Mouse (Mus musculus) lung, embryonic 14.5 days (tissue): Measurements from ENCODE around the gene Eps8l3. TPM values are rescaled to one million over a fixed set of nuclear protein-coding genes. Genes with fewer than 3 reads are reported as not detected.

ENCODE experiments used
- ATAC-seq: fragments of 200-750 bp; cut with Nextera tagmentation; 2 replicates; pipeline ENCODE4 v1.8.0; 2017; ENCODE audit warnings: mild to moderate bottlenecking, moderate TSS enrichment, moderate library complexity; ENCODE audit not compliant: insufficient read depth
- DNase-seq: peaks from one replicate; pipeline ENCODE4 v3.0.0-alpha.2; 2015
- H3K27ac ChIP-seq: fragments of 300-500 bp; sonication (generic); 2 replicates; pipeline ENCODE4 v1.5.1; 2014; ENCODE audit warnings: low read depth, mild to moderate bottlenecking, moderate library complexity
- H3K27me3 ChIP-seq: fragments of 300-500 bp; sonication (generic); 2 replicates; pipeline ENCODE4 v1.6.1; 2014; ENCODE audit warnings: low read length, control low read depth; ENCODE audit not compliant: insufficient read depth
- H3K36me3 ChIP-seq: fragments of 300-500 bp; sonication (generic); 2 replicates; pipeline ENCODE4 v1.6.1; 2014; ENCODE audit warnings: control low read depth; ENCODE audit not compliant: insufficient read depth
- H3K4me1 ChIP-seq: fragments of 300-500 bp; sonication (generic); 2 replicates; pipeline ENCODE4 v1.6.1; 2014; ENCODE audit warnings: antibody characterized with exemption, control low read depth; ENCODE audit not compliant: insufficient read depth
- H3K4me2 ChIP-seq: fragments of 300-500 bp; sonication (generic); 2 replicates; pipeline ENCODE4 v1.6.1; 2014; ENCODE audit warnings: mild to moderate bottlenecking
- H3K4me3 ChIP-seq: fragments of 300-500 bp; sonication (generic); 2 replicates; pipeline ENCODE4 v1.5.1; 2014; ENCODE audit warnings: low read depth, low read length
- H3K9ac ChIP-seq: fragments of 300-500 bp; sonication (generic); 2 replicates; pipeline ENCODE4 v1.6.1; 2014
- H3K9me3 ChIP-seq: fragments of 300-500 bp; sonication (generic); 2 replicates; pipeline ENCODE4 v1.6.1; 2016; ENCODE audit warnings: low read depth, low read length, control low read depth
- CTCF ChIP-seq: IDR thresholded peaks from 2 replicates; pipeline ENCODE4 v1.5.1; 2016; ENCODE audit warnings: antibody characterized with exemption, low read depth
- WGBS: fragments of 180-500 bp; shearing (Covaris S2); extraction: QIAGEN DNeasy Blood & Tissue Kit; methylation state at CpG from one replicate; pipeline ENCODE4 v1.1.7; 2014; 5-methylcytosine and 5-hydroxymethylcytosine counted together
- polyA plus RNA-seq: library from polyadenylated mRNA; unstranded; fragments of >200 nt; fragmentation: Nextera tagmentation; extraction: Ambion mirVana; gene quantifications from 2 replicates; pipeline ENCODE4 v1.2.1, GENCODE M21; 2014

Gene Eps8l3
- polyA plus RNA-seq, 1 experiment from 2014 or later: not detected

DNA sequence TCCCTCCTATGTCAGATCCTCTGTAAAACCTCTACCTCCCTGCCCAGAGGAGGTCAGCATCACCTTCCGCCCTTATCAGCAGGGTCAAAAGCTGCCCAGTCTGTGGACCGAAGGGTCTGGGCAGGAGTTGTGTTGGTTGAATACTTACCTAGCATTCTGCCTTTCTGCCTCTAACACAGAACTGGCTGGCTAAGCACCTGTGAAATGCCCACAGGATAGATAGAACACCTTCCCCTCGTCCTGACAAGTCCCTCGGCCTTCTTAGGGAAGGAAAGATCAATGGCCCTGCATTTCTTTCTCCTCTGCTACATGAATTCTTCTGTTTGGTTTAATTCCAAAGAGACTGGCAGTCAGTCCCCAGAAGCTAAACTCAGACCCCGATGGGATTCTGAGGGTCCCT lies 13.6 kb upstream of the Eps8l3 start:
- WGBS: 54% methylated on average over 5 of the region's 5 CpGs
- H3K4me3 ChIP-seq: no peak overlapping the region

GRCm38 (mm10) chr3:107863898-107864603 lies 13.0 kb upstream of the Eps8l3 start:
- Histone ChIP-seq H3K27ac (no peak overlapping the region; the same call in 1 of the 2 replicates), H3K4me3 (no peak overlapping the region), H3K4me1 (no peaks in the 10 kb centered on the region), H3K9me3 (no peaks in the 10 kb centered on the region), H3K4me2 (no peak overlapping the region), H3K36me3 (no peaks in the 10 kb centered on the region), H3K9ac (no peak overlapping the region), H3K27me3 (no peaks in the 10 kb centered on the region)
- WGBS: 11% methylated on average over 2 of the region's 2 CpGs
- DNase-seq (peak; percentile 96), ATAC-seq (peak; percentile 86)
- peak; percentile 98 for TF ChIP-seq CTCF

More for the DNA sequence above, 13.6 kb upstream of the Eps8l3 start:
- Histone ChIP-seq H3K36me3 (no peaks in the 10 kb centered on the region), H3K4me1 (no peaks in the 10 kb centered on the region), H3K9me3 (no peaks in the 10 kb centered on the region), H3K27ac (no peak overlapping the region; the same call in 1 of the 2 replicates), H3K9ac (no peak overlapping the region), H3K4me2 (no peak overlapping the region), H3K27me3 (no peaks in the 10 kb centered on the region)
- DNase-seq: no peak
- TF ChIP-seq CTCF: no peak
- ATAC-seq: no peak

DNA sequence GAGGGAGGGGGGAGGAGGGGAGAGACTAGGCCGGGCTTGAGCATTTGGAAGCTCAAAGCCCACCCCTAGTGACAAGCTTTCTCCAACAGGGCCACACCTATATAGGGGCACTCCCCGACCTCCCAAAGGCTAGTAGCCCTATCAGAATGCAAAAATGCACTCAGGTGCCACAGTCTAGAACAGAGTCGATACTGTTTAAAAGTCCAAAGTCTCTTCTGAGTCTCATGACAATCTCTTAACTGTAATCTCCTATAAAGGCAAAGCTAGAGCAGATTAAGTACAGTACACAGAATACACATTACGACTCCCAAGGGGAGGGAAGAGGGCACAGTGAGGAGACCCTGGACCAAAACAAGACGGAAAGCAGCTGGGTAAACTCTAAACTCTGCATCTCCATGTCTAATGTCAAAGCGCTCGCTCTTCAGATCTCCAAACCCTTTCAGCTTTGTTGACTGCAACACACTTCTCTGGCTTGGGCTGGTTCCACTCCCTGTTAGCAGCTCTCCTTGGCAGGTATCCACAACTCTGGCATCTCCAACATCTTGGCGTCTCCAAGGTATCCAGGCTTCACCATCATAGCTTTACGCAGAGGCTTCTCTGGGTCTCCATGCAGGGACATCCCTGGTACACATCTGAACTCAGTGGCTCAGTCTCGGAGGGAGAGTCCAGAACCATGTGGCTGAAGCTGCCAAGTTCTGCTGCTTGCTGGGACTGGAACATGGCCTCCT lies 11.5 kb upstream of the Eps8l3 start:
- DNase-seq (no peak), ATAC-seq (no peak)
- Histone ChIP-seq H3K4me3 (no peak overlapping the region), H3K27me3 (no peaks in the 10 kb centered on the region), H3K36me3 (no peaks in the 10 kb centered on the region), H3K9me3 (no peaks in the 10 kb centered on the region), H3K4me1 (no peaks in the 10 kb centered on the region), H3K9ac (no peak overlapping the region), H3K27ac (no peak overlapping the region), H3K4me2 (no peak overlapping the region)
- no peak for TF ChIP-seq CTCF
- 61% methylated on average over 10 of the region's 10 CpGs for WGBS

- H3K4me3 ChIP-seq: no peak overlapping the region
- no peaks in the 10 kb centered on the region for H3K9me3 ChIP-seq
- no peaks in the 10 kb centered on the region for H3K4me1 ChIP-seq
- no peak overlapping the region for H3K4me2 ChIP-seq
- H3K27ac ChIP-seq: no peak overlapping the region
- DNase-seq (peak; percentile 93), ATAC-seq (peak; percentile 52)
- peak; percentile 99 for TF ChIP-seq CTCF
- WGBS: 3% methylated on average over 8 of the region's 8 CpGs
- no peaks in the 10 kb centered on the region for H3K27me3 ChIP-seq
- H3K36me3 ChIP-seq: no peaks in the 10 kb centered on the region
- H3K9ac ChIP-seq: no peak overlapping the region
These were observed 9.9 kb upstream of the Eps8l3 start for GRCm38 (mm10) chr3:107867086-107867485.

DNA sequence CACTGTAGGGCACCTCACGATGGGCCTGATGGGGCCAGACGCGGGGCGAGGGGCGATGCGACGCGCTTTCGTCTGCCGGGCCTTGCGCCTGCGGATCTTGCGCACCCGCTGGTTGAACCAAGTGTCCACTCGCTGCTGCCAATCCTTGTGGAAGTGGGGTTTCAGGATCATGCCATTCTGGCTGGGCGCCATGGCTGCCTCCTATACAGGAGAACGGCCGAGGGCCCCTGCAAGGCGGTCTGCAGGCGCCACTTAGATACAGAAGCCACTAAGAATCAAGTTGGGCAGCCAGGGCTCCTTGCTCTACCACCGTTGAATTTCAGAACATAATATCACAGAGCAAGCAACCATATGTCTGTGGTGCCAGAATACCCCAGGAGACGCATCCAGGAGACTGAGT lies 8.6 kb upstream of the Eps8l3 start:
- Histone ChIP-seq H3K27ac (no peak overlapping the region), H3K4me1 (no peaks in the 10 kb centered on the region), H3K36me3 (no peaks in the 10 kb centered on the region), H3K27me3 (no peaks in the 10 kb centered on the region), H3K9me3 (no peaks in the 10 kb centered on the region), H3K4me2 (no peak overlapping the region), H3K9ac (no peak overlapping the region), H3K4me3 (no peak overlapping the region)
- 86% methylated on average over 22 of the region's 22 CpGs for WGBS
- ATAC-seq (no peak), DNase-seq (no peak)
- TF ChIP-seq CTCF: no peak

DNA sequence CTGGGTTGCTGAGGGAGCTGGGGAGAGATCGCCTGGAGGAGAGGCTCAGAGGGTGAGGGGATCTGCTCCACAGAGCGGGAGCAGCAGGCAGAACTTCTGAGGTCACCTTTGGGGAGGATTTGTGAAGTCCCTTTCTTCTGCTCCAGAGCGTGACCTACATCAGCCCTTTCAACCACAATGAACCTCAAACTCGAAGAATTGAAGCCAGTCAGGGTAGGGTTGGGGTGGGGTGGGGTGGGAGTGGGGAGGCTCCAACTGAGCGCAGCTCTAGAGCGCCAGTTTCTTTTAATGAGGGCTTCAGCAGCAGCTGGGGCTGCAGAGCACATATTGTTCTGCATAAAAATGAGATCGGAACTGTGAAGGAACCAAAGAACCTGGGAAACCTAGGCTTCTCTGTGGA lies 7.9 kb upstream of the Eps8l3 start:
- H3K36me3 ChIP-seq: no peaks in the 10 kb centered on the region
- no peak for TF ChIP-seq CTCF
- WGBS: 53% methylated on average over 7 of the region's 7 CpGs
- no peak overlapping the region for H3K9ac ChIP-seq
- H3K4me2 ChIP-seq: no peak overlapping the region
- no peak overlapping the region for H3K4me3 ChIP-seq
- H3K27me3 ChIP-seq: no peaks in the 10 kb centered on the region
- H3K4me1 ChIP-seq: no peaks in the 10 kb centered on the region
- H3K27ac ChIP-seq: no peak overlapping the region
- H3K9me3 ChIP-seq: no peaks in the 10 kb centered on the region
- no peak for DNase-seq
- ATAC-seq: no peak

DNA sequence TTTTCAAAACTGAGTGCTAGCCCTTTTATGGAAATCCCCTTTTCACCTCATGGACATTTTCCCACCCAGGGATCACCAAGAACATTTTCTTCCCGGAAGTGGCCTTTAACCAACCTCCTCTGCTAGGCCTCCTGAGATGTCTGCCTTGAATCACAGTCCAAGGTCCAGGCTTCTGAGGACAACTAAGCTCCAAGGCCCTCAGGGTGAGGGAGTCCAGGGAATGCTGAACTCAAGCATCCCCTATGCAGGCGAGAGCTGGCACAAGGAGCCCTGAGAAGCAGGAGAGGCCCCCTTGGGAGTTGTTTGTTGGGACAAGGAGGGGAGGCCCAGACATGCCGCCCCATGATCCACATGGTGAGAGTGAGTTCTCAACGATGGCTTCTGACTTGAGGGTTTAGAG lies 7.1 kb upstream of the Eps8l3 start:
- no peaks in the 10 kb centered on the region for H3K27me3 ChIP-seq
- H3K4me1 ChIP-seq: no peaks in the 10 kb centered on the region
- no peaks in the 10 kb centered on the region for H3K36me3 ChIP-seq
- no peak for TF ChIP-seq CTCF
- H3K27ac ChIP-seq: no peak overlapping the region
- no peak overlapping the region for H3K9ac ChIP-seq
- no peak overlapping the region for H3K4me2 ChIP-seq
- WGBS: 63% methylated on average over 4 of the region's 4 CpGs
- H3K4me3 ChIP-seq: no peak overlapping the region
- ATAC-seq (no peak), DNase-seq (no peak)
- no peaks in the 10 kb centered on the region for H3K9me3 ChIP-seq
